Mouse (Mus musculus): Measurements from ENCODE around the gene Card14. TPM values are rescaled to one million over a fixed set of nuclear protein-coding genes. Genes with fewer than 3 reads are reported as not detected.

Card14 gene
- total and polyA plus RNA-seq, 3 experiments: 0.16 to 1.1 TPM; not detected in 1

GRCm38 (mm10) chr11:119392001-119392614 lies 84.5 kb downstream of the Card14 start (continued):
- peak; percentile 47; the same call in 1 of the 2 replicates for TF ChIP-seq MEF2A (IDR thresholded peaks at IDR 0.05; ENCODE audit: borderline replicate concordance, low read depth, low read length)
- peak; percentile 64 for TF ChIP-seq ELF1 (IDR thresholded peaks at IDR 0.05; ENCODE audit: low read depth, low read length)
- TF ChIP-seq POLR2A (IDR thresholded peaks at IDR 0.05; ENCODE audit: low read depth, low read length): peak; percentile 80
- TF ChIP-seq MXI1 (IDR thresholded peaks at IDR 0.05; ENCODE audit: low read depth, low read length): peak; percentile 65; the same call in 1 of the 2 replicates
- 0 out of 2 replicates have a peak, but pooled peaks have one; percentile 14 for TF ChIP-seq IRF4 (IDR thresholded peaks at IDR 0.05; ENCODE audit: low read depth, low read length)
- TF ChIP-seq ETS1 (conservative IDR thresholded peaks at IDR 0.05; ENCODE audit: low read depth, low read length): no peak
- TF ChIP-seq MAX (IDR thresholded peaks at IDR 0.05; ENCODE audit: low read length): peak; percentile 80
- TF ChIP-seq USF2 (conservative IDR thresholded peaks at IDR 0.05; ENCODE audit: low read depth, low read length): no peak
- no peak for TF ChIP-seq USF1 (IDR thresholded peaks at IDR 0.05; ENCODE audit: low read depth, low read length)
- TF ChIP-seq POLR2AphosphoS2 (IDR thresholded peaks at IDR 0.05; ENCODE audit: low read depth, low read length): no peak
- no peak for TF ChIP-seq E2F4 (IDR thresholded peaks at IDR 0.05; ENCODE audit: insufficient replicate concordance, low read depth, low read length)
- no peak for TF ChIP-seq CHD1 (IDR thresholded peaks at IDR 0.05; ENCODE audit: low read depth, low read length)
- no peak for TF ChIP-seq ZKSCAN1 (IDR thresholded peaks at IDR 0.05; ENCODE audit: borderline replicate concordance, low read depth, low read length)
- no peak for TF ChIP-seq JUN (IDR thresholded peaks at IDR 0.05; ENCODE audit: insufficient read depth, low read depth, low read length)
- no peak for TF ChIP-seq PAX5 (IDR thresholded peaks at IDR 0.05; ENCODE audit: low read length)

GRCm38 (mm10) chr11:119392800-119393482 lies 85.4 kb downstream of the Card14 start, which contains the start of gene Rnf213:
Gene Rnf213 (plus strand): TSS chr11:119393100.
- peak within 1 kb of the TSS; percentile 45 for H3K9ac ChIP-seq (ENCODE audit: insufficient read depth, low read depth)
- dilution Hi-C loops (cut with MboI; ENCODE audit: extremely low pct_ligation_motif_present, extremely low pct_unique_long_range_greater_than_20kb, low sequenced_read_pairs): no loop called here
- in situ Hi-C loops (cut with MboI; ENCODE audit: low pct_ligation_motif_present, low pct_unique_long_range_greater_than_20kb, low sequenced_read_pairs): no loop called here
- DNase-seq (ENCODE audit: extremely low read depth): no peak
- H3K27me3 ChIP-seq (replicated peaks): peaks cover 68% of the 10 kb centered on the region
- peak within 1 kb of the TSS; percentile 26 for H3K27ac ChIP-seq (ENCODE audit: insufficient read depth, low read depth)
- H3K4me3 ChIP-seq (replicated peaks in 1 of 3; ENCODE audit: low read depth in 2 of 3, low read length in 2 of 3, poor library complexity in 1 of 3): peak within 1 kb of the TSS; percentile 42 to 60 (median 44)
- no peaks in the 10 kb centered on the region for H3K9me3 ChIP-seq (replicated peaks; ENCODE audit: low read length)
- H3K36me3 ChIP-seq (replicated peaks in 1 of 2; ENCODE audit: control insufficient read depth in 1 of 2, insufficient read depth in 1 of 2, low read length in 1 of 2): peaks cover 7 to 16% of the 10 kb centered on the region in 2 experiments
- peaks cover 18 to 36% of the 10 kb centered on the region in 2 experiments for H3K4me1 ChIP-seq (ENCODE audit: control insufficient read depth in 1 of 2, insufficient read depth in 2 of 2)
- no peaks in the 10 kb centered on the region for H3K79me2 ChIP-seq (replicated peaks; ENCODE audit: control insufficient read depth, extremely low read depth, insufficient read depth, poor library complexity, severe bottlenecking)
- peak within 1 kb of the TSS; percentile 39 for H3K4me2 ChIP-seq (ENCODE audit: insufficient read depth, low read depth, poor library complexity, severe bottlenecking)
- TF ChIP-seq ETS1 (conservative IDR thresholded peaks at IDR 0.05; ENCODE audit: low read depth, low read length) (no peak; the same call in 1 of the 2 replicates), ELF1 (IDR thresholded peaks at IDR 0.05; ENCODE audit: low read depth, low read length) (0 out of 2 replicates have a peak, but pooled peaks have one; percentile 32), USF1 (IDR thresholded peaks at IDR 0.05; ENCODE audit: low read depth, low read length) (peak; percentile 90), MAZ (IDR thresholded peaks at IDR 0.05; ENCODE audit: low read depth, low read length) (no peak), PAX5 (IDR thresholded peaks at IDR 0.05; ENCODE audit: low read length) (no peak), NRF1 (IDR thresholded peaks at IDR 0.05; ENCODE audit: low read depth, low read length) (no peak), JUND (conservative IDR thresholded peaks at IDR 0.05; ENCODE audit: low read depth, low read length) (no peak), UBTF (IDR thresholded peaks at IDR 0.05; ENCODE audit: low read depth, low read length) (no peak), ZKSCAN1 (IDR thresholded peaks at IDR 0.05; ENCODE audit: borderline replicate concordance, low read depth, low read length) (no peak), BHLHE40 (IDR thresholded peaks at IDR 0.05; ENCODE audit: low read depth, low read length) (peak; percentile 92), POLR2AphosphoS2 (IDR thresholded peaks at IDR 0.05; ENCODE audit: low read depth, low read length) (no peak), RCOR1 (conservative IDR thresholded peaks at IDR 0.05; ENCODE audit: low read depth, low read length) (no peak), NELFE (IDR thresholded peaks at IDR 0.05; ENCODE audit: low read depth, low read length) (peak; percentile 49; the same call in 1 of the 2 replicates), SMC3 (IDR thresholded peaks at IDR 0.05; ENCODE audit: low read depth, low read length) (no peak), HCFC1 (IDR thresholded peaks at IDR 0.05; ENCODE audit: low read depth, low read length) (no peak), JUN (IDR thresholded peaks at IDR 0.05; ENCODE audit: insufficient read depth, low read depth, low read length) (no peak), CHD2 (IDR thresholded peaks at IDR 0.05; ENCODE audit: low read length) (peak; percentile 64), RAD21 (IDR thresholded peaks at IDR 0.05; ENCODE audit: low read depth, low read length) (no peak), USF2 (conservative IDR thresholded peaks at IDR 0.05; ENCODE audit: low read depth, low read length) (peak; percentile 93), MAX (IDR thresholded peaks at IDR 0.05; ENCODE audit: low read length) (peak; percentile 79), CHD1 (IDR thresholded peaks at IDR 0.05; ENCODE audit: low read depth, low read length) (no peak), IRF4 (IDR thresholded peaks at IDR 0.05; ENCODE audit: low read depth, low read length) (no peak; the same call in 1 of the 2 replicates), TBP (conservative IDR thresholded peaks at IDR 0.05; ENCODE audit: low read depth, low read length) (peak; percentile 78; the same call in 1 of the 2 replicates), ZMIZ1 (IDR thresholded peaks at IDR 0.05; ENCODE audit: low read depth, low read length) (no peak), ZC3H11A (IDR thresholded peaks at IDR 0.05; ENCODE audit: low read depth, low read length) (no peak), POLR2A (IDR thresholded peaks at IDR 0.05; ENCODE audit: low read depth, low read length) (peak; percentile 47), TCF12 (IDR thresholded peaks at IDR 0.05; ENCODE audit: low read depth, low read length) (peak; percentile 10; the same call in 1 of the 2 replicates), ZNF384 (IDR thresholded peaks at IDR 0.05; ENCODE audit: low read depth, low read length) (no peak), MXI1 (IDR thresholded peaks at IDR 0.05; ENCODE audit: low read depth, low read length) (peak; percentile 36; the same call in 1 of the 2 replicates)

All from CH12.LX (cell line).